Mouse (Mus musculus): Measurements from ENCODE around the gene Ccdc155. TPM values are rescaled to one million over a fixed set of nuclear protein-coding genes. Genes with fewer than 3 reads are reported as not detected.
A peak's percentile ranks its signal among the peaks of the same experiment; 100 is the strongest.

Gene Ccdc155
- under 1 TPM in 1 of 2 experiments, not detected in 1; 0.29 TPM for total RNA-seq (2021)
- long read RNA-seq, experiment 1, result 0 reads
- long read RNA-seq, experiment 2, result 0 reads

DNA sequence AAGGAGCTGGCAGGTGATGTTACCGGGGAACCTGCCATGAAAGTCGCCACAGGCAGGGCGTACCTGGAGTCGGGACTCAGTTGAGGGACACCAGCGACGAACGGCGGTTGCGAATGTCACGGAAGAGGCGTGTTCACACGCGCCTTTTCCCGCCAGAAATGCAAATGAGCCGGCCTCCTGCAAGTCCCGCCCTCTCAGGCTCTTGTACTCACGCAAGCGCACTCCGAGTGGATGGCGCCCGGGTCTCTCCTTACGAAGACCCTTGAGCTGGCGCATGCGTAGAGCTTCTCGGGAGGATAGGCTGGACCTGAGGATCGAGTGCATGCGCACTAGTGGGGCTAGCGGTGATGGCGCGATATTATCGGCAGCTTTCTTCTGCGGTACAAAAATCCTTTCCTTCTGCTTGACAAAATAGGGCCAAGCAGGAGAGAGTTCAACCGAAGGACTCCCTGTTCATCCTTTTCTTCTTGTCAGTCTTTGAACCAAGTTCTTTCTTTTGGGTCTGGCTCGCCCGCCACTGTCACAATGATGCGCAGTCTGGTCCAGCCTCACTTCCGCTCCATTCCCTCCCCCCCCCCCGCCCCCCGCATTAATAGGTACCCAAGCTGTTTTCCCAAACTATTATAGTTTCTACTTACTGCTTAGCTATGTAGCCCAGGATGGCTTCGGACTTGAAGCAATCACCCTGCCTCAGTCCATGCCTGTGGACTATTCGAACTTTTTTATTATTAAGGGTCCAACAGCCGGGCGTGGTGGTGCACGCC is at the start of gene Ccdc155:
Gene Ccdc155 (minus strand): TSS at position 513 of the 764 bp plus-strand sequence.
- peak; percentile 70 to 75 for DNase-seq (ENCODE audit: low spot score in 2 of 2)

DNA sequence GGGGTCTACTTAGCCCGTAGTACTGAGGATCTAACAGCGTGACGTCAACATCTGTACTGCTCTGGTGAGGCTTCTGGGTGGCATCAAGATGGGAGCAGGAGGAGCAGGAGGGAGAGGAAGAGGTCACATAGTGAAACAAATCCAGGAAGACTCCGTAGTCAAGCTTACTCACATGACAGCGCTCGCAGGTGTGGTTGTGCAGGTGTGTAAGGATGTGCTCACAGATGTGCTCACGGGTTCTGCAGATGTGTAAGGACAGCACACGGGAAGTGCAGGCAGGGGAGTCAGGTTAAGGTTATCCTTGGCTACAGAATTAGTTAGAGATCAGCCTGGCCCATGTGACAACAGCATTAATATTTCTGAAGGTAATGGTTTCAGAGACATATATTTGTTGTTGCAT is 49.1 kb upstream of the Ccdc155 start:
- no peak for DNase-seq (ENCODE audit: low spot score in 2 of 2)

DNA sequence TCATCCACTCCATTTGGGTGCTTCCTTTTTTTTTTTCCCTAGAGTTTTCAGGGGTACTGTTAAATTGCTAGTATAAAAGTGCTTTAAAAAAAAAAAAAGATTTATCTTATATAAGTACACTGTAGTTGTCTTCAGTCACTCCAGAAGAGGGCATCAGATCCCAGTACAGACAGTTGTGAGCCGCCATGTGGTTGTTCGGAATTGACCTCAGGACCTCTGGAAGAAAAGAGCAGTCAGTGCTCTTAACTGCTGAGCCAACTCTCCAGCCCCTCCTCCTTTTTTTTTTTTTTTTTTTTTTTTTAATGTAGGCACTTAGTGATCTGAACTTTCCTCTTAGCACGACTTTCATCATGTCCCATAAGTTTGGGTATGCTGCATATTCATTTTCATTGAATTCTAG is 43.0 kb upstream of the Ccdc155 start:
- DNase-seq (ENCODE audit: low spot score in 2 of 2), result no peak

DNA sequence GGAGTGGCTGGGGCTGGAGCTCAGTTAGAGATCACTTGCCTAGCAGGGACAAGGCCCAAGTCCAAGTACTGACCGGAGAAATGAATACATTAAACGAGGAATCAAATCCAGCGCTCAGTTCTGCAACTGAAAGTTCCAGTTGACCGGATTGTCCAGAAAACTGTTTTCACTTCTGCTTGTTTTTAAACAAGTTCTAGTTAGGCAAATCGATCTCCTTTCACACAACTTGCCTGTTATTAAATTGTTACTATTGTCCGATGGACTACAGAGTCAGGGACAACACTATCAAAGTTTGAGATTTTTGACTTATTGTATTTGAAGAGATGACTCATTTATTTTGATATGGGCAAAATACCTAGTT is 36.7 kb upstream of the Ccdc155 start:
- no peak for DNase-seq (ENCODE audit: low spot score in 2 of 2)

DNA sequence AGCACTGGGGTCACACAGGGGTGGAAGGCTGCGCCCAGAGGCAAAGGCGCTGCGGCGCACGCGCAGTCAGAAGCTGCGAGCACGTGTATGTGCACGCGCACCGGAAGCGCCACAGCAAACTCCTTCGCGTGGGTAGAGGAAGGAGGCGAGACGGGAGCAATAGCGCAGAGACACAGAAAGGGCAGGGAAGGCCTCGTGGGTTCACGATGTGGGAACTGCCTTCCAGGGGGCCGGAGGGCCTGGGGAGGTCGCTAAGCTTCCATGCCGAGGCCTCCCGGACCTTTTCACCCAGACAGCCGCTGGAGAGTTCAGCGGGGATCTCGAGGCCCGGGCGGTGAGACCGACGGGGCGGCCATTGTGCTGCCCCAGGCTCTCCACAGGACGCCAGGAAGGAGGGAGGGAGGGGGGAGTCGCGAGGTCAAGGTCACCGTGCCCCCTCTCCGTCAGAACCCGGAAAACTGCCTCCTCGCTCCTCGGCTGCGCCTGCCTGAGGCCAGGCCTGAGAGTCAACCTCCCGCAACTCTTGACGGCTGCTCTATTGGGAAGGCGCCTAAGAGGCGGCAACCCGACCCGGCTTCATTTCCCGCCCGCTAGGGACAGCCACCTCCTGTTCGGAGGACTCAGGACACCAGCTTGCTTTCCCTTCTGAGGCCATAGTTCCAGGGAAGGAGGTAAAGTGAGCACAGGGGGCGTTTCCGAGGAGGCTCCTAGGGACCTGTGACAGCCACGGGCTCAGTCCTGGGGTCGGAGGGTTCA is 36.1 kb upstream of the Ccdc155 start, which contains the start of gene Slc6a16:
Gene Slc6a16 (plus strand): TSS at position 453 of the 756 bp plus-strand sequence.
- DNase-seq (ENCODE audit: low spot score in 2 of 2), result no peak

DNA sequence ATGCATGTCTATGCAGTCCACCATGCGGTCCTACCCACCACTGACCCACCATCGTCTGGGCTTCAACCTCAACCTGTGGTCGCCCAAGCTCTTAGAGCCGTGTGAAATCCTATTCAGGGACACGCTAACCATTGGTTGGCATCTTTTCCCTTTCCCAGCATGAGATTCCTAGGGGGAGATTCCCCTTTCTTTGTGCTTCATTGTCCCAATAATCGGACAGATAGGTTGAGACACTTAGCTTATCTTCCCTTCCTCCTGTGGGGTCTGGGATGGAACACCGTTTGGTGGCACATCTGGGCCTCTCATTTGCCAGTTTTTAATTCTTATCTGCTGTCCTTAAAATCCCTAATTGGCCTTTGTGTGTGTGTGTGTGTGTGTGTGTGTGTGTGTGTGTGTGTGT is 35.4 kb upstream of the Ccdc155 start:
- no peak for DNase-seq (ENCODE audit: low spot score in 2 of 2)

DNA sequence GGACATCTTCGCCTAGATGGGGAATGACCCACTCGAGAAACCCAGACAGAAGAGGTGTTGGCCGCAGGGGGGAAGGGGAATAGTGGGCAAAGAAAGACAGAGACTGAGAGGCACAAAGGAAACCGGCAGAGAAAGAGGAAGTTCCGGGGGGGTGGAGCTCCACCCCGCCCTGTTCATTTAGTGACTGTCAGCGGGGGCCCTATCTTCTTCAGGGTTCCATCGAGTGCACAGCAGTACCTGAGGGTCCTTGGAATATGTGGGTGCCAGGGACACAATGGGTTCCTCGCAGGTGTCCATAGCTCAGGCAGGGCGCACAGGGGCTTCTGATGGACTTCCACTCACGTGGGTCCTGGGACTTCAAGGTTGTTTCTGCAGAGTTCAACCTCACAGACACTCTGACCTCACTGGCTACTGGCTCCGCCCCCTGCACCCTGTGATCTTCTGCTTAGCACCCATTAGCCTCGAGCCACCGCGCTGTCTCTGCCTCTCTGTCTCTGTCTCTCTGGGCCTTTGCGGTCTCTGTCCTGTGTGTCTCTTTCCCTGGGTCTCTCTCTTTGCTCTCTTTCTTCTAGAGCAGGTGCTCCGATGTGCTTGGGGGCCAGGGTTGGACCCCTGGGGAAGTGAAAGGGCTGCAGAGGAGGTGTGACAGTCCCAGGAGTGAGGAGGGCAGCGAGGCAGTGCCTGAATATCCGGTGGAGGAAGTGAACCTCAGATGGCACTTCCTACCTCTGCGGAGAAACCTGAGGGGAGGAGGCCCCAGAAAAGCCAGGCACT is 34.2 kb upstream of the Ccdc155 start, which contains the start of gene Cd37:
Gene Cd37 (minus strand): TSS at position 393 of the 774 bp plus-strand sequence.
- no peak for DNase-seq (ENCODE audit: low spot score in 2 of 2)

DNA sequence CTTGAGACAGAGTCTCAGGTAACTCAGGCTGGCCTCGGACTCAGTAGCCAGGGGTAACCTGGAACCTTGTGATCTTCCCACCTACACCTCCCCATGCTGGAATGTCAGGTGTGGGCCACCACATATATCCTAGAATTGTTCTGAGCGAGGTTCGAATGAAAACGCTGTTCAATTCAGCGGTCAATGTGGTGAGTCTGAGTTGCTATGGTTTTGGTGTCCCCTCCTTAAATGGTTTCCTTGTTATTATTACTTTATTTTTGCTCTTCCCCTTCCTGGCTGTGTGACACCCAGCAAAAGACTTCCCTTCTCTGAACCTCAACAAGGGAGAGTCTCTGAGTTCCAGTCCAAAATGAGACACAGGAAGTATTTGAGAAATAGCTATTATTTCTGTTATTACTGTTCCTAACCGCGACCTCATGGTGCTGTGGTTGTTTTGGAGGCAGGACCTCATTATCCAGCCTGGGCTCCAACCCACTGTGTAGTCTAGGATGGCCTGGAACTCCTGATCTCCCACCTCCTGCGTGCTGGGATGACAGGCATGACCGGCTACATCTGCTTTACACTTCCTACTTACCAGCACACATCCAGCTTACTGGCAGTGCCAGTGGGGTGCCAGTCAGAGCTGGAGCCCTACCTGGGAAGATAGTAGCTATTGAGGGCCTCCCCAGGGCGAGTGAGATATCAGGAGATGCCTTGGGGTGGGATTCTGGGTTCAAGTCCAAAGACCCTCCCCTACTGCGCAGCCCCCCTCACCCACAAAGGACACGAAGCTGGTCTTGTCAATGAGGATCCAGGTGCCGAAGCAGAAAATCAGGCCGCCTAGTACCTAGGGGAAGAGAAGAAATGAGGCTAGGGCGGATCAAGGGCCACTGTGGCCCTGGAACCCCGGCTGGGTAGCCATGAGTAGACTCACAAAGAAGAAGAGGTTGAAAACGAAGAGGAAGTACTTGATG is 33.3 kb upstream of the Ccdc155 start:
- DNase-seq (ENCODE audit: low spot score in 2 of 2), result peak in 1 of 2 experiments; percentile 11

DNA sequence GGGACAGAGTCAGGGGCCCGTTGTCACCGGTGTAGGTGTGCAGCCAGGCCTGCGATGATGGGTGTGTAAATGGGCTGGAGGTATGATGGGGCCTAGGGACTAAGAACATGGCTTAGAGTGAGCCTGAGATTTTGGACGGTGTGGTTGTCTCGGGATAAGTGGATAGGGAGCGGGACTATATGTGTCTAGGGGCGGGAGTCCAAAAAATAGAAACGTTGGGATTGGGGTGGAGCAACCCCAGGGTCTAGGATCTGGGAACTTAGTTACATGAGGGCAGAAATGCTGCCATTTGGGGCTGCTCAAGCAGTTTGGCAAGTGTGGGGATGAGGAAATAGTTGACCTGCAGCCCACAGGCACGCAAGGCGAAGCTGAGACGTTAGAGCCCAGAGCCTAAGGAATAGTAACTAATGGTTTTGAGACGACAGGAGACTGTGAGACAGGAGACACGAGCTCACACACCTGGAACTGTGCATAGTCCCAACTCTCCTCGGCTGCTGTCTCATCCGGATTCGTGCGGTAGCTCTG is 31.0 kb upstream of the Ccdc155 start:
- peak in 1 of 2 experiments; percentile 15 for DNase-seq (ENCODE audit: low spot score in 2 of 2)

DNA sequence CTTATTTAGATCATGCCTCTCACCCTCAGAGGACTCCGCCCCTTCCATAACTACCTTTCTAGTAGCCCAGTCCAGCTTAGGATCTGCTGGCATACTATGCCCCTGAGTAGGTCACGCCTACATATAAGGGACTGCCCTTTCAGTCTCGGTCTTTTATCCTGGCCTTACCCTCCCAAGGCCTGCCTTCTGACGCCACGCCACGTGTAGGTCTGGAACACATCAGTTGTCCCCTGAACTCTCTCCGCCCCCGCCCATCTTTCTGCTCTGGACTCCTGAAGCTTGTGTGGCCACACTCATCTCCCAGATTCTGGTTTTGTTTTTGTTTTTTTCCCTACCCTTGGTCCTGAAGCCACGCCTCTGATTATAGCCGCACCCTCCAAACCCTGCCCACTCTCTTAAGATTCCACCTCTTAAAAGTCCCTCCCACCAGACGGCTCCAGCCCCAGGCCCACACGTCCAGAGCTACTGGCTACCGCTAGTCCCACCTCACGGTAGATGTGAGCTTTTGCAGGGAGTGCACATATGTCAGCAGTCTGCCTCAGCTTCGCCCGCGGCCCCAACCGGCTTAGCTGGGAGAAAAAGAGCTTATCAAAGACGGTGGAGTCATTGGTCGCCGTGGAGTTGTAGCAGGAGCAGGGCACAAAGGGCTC is 30.4 kb upstream of the Ccdc155 start:
- DNase-seq (ENCODE audit: low spot score in 2 of 2), result peak in 1 of 2 experiments; percentile 25

DNA sequence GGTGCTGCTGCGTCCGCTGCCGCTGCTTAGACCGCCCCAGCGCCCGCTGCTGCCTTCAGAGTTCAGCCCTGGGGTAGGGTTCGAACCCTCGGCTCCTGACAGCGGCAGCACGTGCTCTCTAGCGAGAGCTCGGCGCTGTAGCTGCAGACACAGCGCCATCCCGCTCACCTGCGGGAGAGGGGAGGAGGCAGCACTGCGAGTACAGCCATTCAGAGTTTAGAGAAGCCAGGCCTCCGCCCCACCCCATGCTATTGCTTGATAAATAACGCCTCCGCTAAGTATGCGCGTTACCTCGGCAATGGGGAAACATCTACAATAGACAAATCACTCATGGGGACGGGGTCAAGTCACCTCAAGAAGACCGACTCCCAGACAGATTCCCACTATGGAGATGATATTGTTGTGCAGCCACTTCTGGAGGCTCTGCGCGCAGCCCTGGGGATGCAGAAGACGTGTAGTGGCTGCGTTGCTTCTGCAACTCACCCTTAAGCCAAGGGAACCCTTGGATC is 29.7 kb upstream of the Ccdc155 start:
- no peak for DNase-seq (ENCODE audit: low spot score in 2 of 2)

DNA sequence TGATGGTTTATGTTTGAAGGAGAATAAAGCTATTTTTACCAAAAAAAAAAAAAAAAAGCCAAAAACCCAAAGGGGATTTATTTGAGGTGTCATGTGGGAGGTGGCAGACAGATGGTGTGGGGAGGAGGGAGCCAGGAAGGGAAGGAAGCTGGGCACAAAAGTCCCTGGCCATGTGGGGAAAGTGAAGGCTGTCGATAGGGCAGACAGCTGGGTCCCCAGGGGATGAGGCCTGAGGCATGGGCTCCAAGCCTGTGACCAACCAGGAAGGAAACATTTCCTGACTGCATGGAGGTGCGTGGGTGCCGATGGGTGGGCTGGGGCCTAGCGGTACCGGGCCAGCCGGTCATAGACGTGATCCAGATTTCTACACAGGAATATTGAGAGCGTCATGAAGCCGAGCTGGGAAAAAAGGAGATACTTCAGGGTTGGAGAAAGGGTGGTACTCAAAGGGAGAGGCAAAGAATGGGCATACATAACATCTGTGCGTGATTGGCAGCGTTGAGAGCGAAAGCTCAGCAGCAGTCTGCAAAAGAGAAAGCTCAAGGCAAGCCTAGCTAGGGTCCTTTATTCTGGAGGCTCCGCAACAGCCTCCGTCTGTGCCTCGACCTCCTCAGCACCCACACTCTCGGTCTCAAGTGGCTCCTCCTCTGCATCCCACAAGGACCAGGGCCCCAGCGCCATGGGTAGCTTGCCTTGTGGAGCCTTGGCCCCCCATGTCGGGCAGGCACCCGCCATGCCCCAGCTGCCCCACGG is 29.1 kb upstream of the Ccdc155 start:
- no peak for DNase-seq (ENCODE audit: low spot score in 2 of 2)

DNA sequence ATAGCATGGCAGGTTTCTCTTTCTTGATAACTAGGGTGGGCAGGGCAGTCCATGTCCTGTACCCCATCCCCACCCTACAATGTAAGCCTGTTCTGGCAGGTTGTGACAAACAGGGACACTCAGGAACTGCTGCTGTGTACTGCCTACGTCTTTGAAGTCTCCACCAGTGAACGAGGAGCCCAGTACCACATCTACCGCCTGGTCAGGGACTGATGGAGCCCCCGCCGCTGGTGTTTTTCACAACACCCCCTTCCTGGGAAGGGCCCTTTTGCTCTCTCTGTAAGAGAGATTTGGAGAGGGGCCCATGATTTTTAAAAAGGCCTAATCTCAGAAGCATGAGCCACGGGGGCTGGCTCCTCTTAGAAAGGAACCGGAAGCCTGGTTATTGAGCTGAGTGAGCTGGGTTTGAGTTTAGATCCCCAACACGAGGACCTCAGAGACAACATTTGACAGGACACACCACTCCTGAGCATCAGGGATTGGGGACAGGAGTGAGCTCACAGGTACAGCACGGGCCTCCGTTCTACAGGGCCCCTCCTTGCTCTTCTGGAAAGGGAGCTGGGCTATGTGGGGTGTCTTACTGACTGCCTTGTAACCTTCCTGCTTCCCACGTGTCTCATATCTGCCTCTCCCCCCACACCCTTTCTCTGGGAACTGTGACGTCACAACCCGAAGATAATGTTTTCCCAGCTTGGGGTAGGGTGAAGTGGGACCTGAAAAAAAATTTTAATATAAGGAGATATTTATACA is 28.2 kb upstream of the Ccdc155 start:
- DNase-seq (ENCODE audit: low spot score in 2 of 2), result no peak

DNA sequence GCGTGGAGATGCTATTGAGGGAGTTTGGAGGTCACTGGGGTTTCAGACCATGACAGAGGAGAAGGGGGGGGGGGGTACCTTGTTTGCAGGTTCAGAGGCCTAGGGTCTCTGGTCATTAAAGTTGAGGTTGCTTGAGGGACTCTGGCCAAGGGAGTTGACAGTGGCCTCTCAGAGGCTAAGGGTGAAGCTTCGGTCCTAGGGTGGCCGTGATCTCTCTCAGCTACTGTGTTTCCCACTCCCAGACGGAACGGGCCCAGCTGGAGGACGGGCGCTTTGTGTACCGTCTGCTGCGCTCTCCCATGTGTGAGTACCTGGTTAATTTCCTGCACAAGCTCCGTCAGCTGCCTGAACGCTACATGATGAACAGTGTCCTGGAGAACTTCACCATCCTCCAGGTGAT is 27.2 kb upstream of the Ccdc155 start:
- no peak for DNase-seq (ENCODE audit: low spot score in 2 of 2)

DNA sequence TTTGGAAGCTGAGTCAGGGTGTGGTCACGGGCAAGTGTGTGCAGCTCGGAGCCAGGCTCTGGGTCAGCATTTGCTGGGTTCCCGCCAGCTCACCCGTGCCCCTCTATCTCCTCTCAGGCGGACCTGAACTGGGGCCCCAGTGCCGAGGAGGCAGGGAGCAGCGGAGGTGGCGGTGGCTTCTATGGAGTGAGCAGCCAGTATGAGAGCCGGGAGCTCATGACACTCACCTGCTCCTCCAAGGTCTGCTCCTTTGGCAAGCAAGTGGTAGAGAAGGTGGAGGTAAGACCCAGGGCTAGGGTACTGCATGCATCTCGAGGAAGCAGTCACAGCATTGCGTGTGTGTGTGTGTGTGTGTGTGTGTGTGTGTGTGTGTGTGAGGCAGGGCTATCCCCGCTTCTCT is 26.5 kb upstream of the Ccdc155 start:
- DNase-seq (ENCODE audit: low spot score in 2 of 2), result no peak

DNA sequence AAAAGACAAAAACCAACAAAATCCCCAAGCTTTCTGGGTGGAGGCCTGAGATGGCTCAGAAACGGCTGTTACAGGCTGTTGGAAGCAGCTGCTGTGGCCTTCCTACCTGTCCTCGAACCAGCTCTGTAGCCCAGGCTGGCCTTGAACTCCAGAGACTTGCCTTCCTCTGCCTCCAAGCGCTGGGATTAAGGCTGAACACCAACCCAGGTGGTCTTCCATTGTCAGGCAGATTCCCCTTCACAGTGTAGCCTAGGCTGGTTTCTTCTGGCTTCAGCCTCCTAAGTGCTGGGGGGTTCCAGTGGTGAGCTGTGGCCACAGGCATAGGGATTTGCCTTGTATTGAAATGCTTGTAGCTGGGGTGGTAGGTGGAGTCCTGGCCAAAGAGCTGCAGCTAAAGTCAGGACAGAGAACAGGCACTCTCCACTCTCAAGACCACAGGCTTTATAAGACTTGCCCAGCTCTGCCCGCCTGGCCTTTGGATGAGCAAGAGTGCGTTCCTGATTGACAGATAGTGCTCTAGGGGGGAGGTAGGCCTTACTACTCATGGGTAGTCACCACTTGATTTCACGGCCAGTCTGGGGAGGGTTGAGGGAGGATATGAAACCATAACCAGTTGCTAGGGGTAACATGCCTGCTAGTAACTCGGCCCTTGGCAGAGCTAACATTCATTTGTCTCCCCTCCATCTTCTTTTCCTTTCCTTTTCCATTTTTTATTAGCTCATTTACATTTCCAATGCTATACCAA is 24.9 kb upstream of the Ccdc155 start:
- DNase-seq (ENCODE audit: low spot score in 2 of 2), result no peak

DNA sequence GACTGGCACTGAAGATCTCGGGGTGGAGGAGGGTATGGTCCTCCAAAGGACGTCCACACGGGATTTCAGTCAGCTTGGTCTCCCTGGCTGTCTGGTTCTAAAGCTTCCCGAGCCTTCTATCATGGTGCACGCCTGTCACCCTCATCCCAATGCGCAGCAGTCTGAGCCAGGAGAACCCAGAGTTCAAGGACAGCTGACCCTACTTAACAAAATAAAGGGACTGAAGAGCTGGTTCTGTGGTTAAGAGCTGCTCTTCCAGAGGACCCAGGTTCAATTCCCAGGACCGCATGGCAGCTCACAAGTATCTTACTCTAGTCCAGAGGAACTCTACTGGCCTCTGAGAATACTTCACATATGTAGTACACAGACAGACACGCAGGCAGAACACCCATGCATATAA is 24.4 kb upstream of the Ccdc155 start:
- no peak for DNase-seq (ENCODE audit: low spot score in 2 of 2)

Measured in adrenal gland, adult 18-20 months (tissue).